Mouse (Mus musculus): ENCODE measurements around the gene Tas1r1.

Gene Tas1r1

GRCm38 (mm10) chr4:152010091-152010706 lies 28.2 kb downstream of the Tas1r1 start:
- no peak for DNase-seq (ENCODE audit: low spot score)

GRCm38 (mm10) chr4:152009076-152010051 lies 29.0 kb downstream of the Tas1r1 start:
- DNase-seq (ENCODE audit: low spot score), result peak; percentile 55

GRCm38 (mm10) chr4:152008622-152009075 lies 29.7 kb downstream of the Tas1r1 start, which contains the start of gene Klhl21:
TSS of gene Klhl21 (plus strand) at chr4:152008803.
- DNase-seq (ENCODE audit: low spot score), result peak; percentile 95

- no peak for DNase-seq (ENCODE audit: low spot score)
These were observed 30.2 kb downstream of the Tas1r1 start for GRCm38 (mm10) chr4:152008148-152008500.

- no peak for DNase-seq (ENCODE audit: low spot score)
These were observed 30.8 kb downstream of the Tas1r1 start for GRCm38 (mm10) chr4:152007481-152008147.

GRCm38 (mm10) chr4:152006812-152007211 lies 31.6 kb downstream of the Tas1r1 start:
- DNase-seq (ENCODE audit: low spot score), result no peak

- DNase-seq (ENCODE audit: low spot score), result no peak
These were observed 32.2 kb downstream of the Tas1r1 start for GRCm38 (mm10) chr4:152006137-152006536.

- DNase-seq (ENCODE audit: low spot score), result no peak
These were observed 36.3 kb downstream of the Tas1r1 start for GRCm38 (mm10) chr4:152002063-152002462.

- DNase-seq (ENCODE audit: low spot score), result no peak
These were observed 37.0 kb downstream of the Tas1r1 start for GRCm38 (mm10) chr4:152001335-152001734.

GRCm38 (mm10) chr4:152000906-152001305 lies 37.5 kb downstream of the Tas1r1 start:
- DNase-seq (ENCODE audit: low spot score), result no peak

- no peak for DNase-seq (ENCODE audit: low spot score)
These were observed 38.9 kb downstream of the Tas1r1 start for GRCm38 (mm10) chr4:151999481-151999880.

GRCm38 (mm10) chr4:151997701-151998100 lies 40.7 kb downstream of the Tas1r1 start:
- no peak for DNase-seq (ENCODE audit: low spot score)

- no peak for DNase-seq (ENCODE audit: low spot score)
These were observed 41.5 kb downstream of the Tas1r1 start for GRCm38 (mm10) chr4:151996951-151997222.

GRCm38 (mm10) chr4:151996173-151996950 lies 42.0 kb downstream of the Tas1r1 start, which contains the start of gene Phf13:
TSS of gene Phf13 (minus strand) at chr4:151996258.
- peak; percentile 100 for DNase-seq (ENCODE audit: low spot score)

GRCm38 (mm10) chr4:151995371-151996172 lies 42.8 kb downstream of the Tas1r1 start:
- DNase-seq (ENCODE audit: low spot score), result no peak

- DNase-seq (ENCODE audit: low spot score), result peak; percentile 35
These were observed 43.9 kb downstream of the Tas1r1 start for GRCm38 (mm10) chr4:151994228-151995171.

- DNase-seq (ENCODE audit: low spot score), result no peak
These were observed 45.3 kb downstream of the Tas1r1 start for GRCm38 (mm10) chr4:151993035-151993434.

- DNase-seq (ENCODE audit: low spot score), result no peak
These were observed 46.3 kb downstream of the Tas1r1 start for GRCm38 (mm10) chr4:151992091-151992490.

GRCm38 (mm10) chr4:151989110-151989488 lies 49.3 kb downstream of the Tas1r1 start:
- no peak for DNase-seq (ENCODE audit: low spot score)

All from retina, embryonic 14.5 days (tissue).